Mouse (Mus musculus) E14TG2a.4 (cell line): ENCODE measurements around the gene Aph1a.
"Not testable (repeated sequence)": the region's sequence is repeated elsewhere in the genome, so short reads cannot be mapped to it uniquely, and the experiment has no call there.

ENCODE experiments used
- CTCF ChIP-seq: conservative IDR thresholded peaks from 2 replicates; pipeline ENCODE4 v1.5.1; 2014; ENCODE audit warnings: low read length
- POU5F1 ChIP-seq: IDR thresholded peaks from 2 replicates; pipeline ENCODE4 v1.6.1; 2014; ENCODE audit warnings: low read length, borderline replicate concordance

- not testable (repeated sequence) for TF ChIP-seq CTCF, POU5F1
Observed at GRCm38 (mm10) chr3:95923429-95923828, 29.7 kb downstream of the Aph1a start.
